Mouse (Mus musculus) cerebellum, adult 18-20 months (tissue): ENCODE results near the gene 1700016D06Rik.
"Not testable (repeated sequence)": the region's sequence is repeated elsewhere in the genome, so short reads cannot be mapped to it uniquely, and the experiment has no call there.

Source experiments
- DNase-seq, 2 experiments: peaks; one replicate each; pipeline ENCODE4 v3.0.0; 2021

1700016D06Rik gene

GRCm38 (mm10) chr8:11700060-11701032 is 517 bp downstream of the 1700016D06Rik start:
- peak; percentile 77 to 81 for DNase-seq

GRCm38 (mm10) chr8:11699442-11700001 is 1.3 kb downstream of the 1700016D06Rik start:
- no peak for DNase-seq

- no peak for DNase-seq
Measured at GRCm38 (mm10) chr8:11697467-11697866, 3.4 kb downstream of the 1700016D06Rik start.

GRCm38 (mm10) chr8:11696176-11696575 is 4.7 kb downstream of the 1700016D06Rik start:
- DNase-seq: no peak

GRCm38 (mm10) chr8:11693972-11694371 is 6.9 kb downstream of the 1700016D06Rik start:
- no peak for DNase-seq

GRCm38 (mm10) chr8:11692455-11692854 is 8.4 kb downstream of the 1700016D06Rik start:
- no peak for DNase-seq

GRCm38 (mm10) chr8:11691761-11692160 is 9.1 kb downstream of the 1700016D06Rik start:
- no peak for DNase-seq

- no peak for DNase-seq
Measured at GRCm38 (mm10) chr8:11691284-11691683, 9.6 kb downstream of the 1700016D06Rik start.

GRCm38 (mm10) chr8:11689945-11690344 is 10.9 kb downstream of the 1700016D06Rik start:
- DNase-seq: no peak

- no peak for DNase-seq
Measured at GRCm38 (mm10) chr8:11687251-11687650, 13.6 kb downstream of the 1700016D06Rik start.

GRCm38 (mm10) chr8:11684558-11684957 is 16.3 kb downstream of the 1700016D06Rik start:
- no peak for DNase-seq

GRCm38 (mm10) chr8:11668308-11668707 is 32.6 kb downstream of the 1700016D06Rik start:
- DNase-seq: no peak

- DNase-seq: not testable (repeated sequence)
Measured at GRCm38 (mm10) chr8:11666023-11666716, 34.7 kb downstream of the 1700016D06Rik start.

- DNase-seq: peak; percentile 52 to 66
Measured at GRCm38 (mm10) chr8:11661969-11662368, 38.9 kb downstream of the 1700016D06Rik start.

GRCm38 (mm10) chr8:11650021-11650420 is 50.8 kb downstream of the 1700016D06Rik start:
- DNase-seq: no peak

GRCm38 (mm10) chr8:11643123-11643522 is 57.7 kb downstream of the 1700016D06Rik start:
- DNase-seq: no peak

- DNase-seq: no peak
Measured at GRCm38 (mm10) chr8:11640606-11641005, 60.3 kb downstream of the 1700016D06Rik start.

- DNase-seq: no peak
Measured at GRCm38 (mm10) chr8:11637531-11637930, 63.3 kb downstream of the 1700016D06Rik start.

- DNase-seq: peak; percentile 82 to 86
Measured at GRCm38 (mm10) chr8:11636324-11637057, 64.4 kb downstream of the 1700016D06Rik start.

- DNase-seq: peak; percentile 96 to 98
Measured at GRCm38 (mm10) chr8:11635611-11636081, 65.2 kb downstream of the 1700016D06Rik start, which contains the start of gene Ankrd10. TSS of gene Ankrd10 (minus strand) at chr8:11635757.

- DNase-seq: peak; percentile 76 to 82
Measured at GRCm38 (mm10) chr8:11635012-11635577, 65.8 kb downstream of the 1700016D06Rik start.
